ENCODE assay signal across 15 mouse cellular contexts in genomic region chr8:78467889-78468288, GRCm38 (mm10). TPM values are rescaled to one million over a fixed set of nuclear protein-coding genes. Genes with fewer than 3 reads are reported as not detected.
A peak's percentile ranks its signal among the peaks of the same experiment; 100 is the strongest.
DNase-seq lines count a peak whose midpoint lies in the region; ATAC-seq lines count a peak whose summit lies in the region.
"Had no signal": no experiment of that assay in that cellular context is flagged by ENCODE, and none has a peak within 500 bp of the region (broad histone marks: within the 10 kb centered on the region; RNA-seq: fewer than 3 reads in every experiment).

No protein-coding gene starts in this region.

- no peaks in the 10 kb centered on the region for H3K27me3 ChIP-seq in embryonic facial prominence, embryonic 11.5 days (ENCODE audit: control insufficient read depth, insufficient read depth, low read length)
- H3K27me3 ChIP-seq in embryonic facial prominence, embryonic 10.5 days (replicated peaks; ENCODE audit: low read depth, poor library complexity, severe bottlenecking), result no peaks in the 10 kb centered on the region
- H3K27me3 ChIP-seq in splenic B cell, adult 2 months (ENCODE audit: control insufficient read depth, insufficient read depth, low read length, poor library complexity, severe bottlenecking), result no peaks in the 10 kb centered on the region
- H3K27me3 ChIP-seq: midbrain, embryonic 15.5 days had no signal

- H3K27ac ChIP-seq in embryonic facial prominence, embryonic 11.5 days (replicated peaks; ENCODE audit: low read depth, low read length), result no peak overlapping the region
- H3K27ac ChIP-seq in embryonic facial prominence, embryonic 10.5 days (replicated peaks), result no peak overlapping the region
- H3K27ac ChIP-seq: midbrain, embryonic 15.5 days had no signal

- no peak overlapping the region for H3K4me3 ChIP-seq in embryonic facial prominence, embryonic 11.5 days (ENCODE audit: low read depth, low read length)
- no peak overlapping the region for H3K4me3 ChIP-seq in embryonic facial prominence, embryonic 10.5 days
- H3K4me3 ChIP-seq: midbrain, embryonic 15.5 days had no signal

- no peak overlapping the region for H3K9ac ChIP-seq in embryonic facial prominence, embryonic 11.5 days (replicated peaks; ENCODE audit: low read length)
- H3K9ac ChIP-seq: midbrain, embryonic 15.5 days had no signal

- H3K9me3 ChIP-seq in embryonic facial prominence, embryonic 11.5 days (replicated peaks; ENCODE audit: control insufficient read depth, low read length), result no peaks in the 10 kb centered on the region
- H3K9me3 ChIP-seq in embryonic facial prominence, embryonic 10.5 days, result peaks cover 7% of the 10 kb centered on the region; the same call in 1 of the 2 replicates
- H3K9me3 ChIP-seq: midbrain, embryonic 15.5 days had no signal

- no peaks in the 10 kb centered on the region for H3K4me1 ChIP-seq in embryonic facial prominence, embryonic 11.5 days (ENCODE audit: control insufficient read depth, insufficient read depth, low read length)
- no peaks in the 10 kb centered on the region for H3K4me1 ChIP-seq in embryonic facial prominence, embryonic 10.5 days
- H3K4me1 ChIP-seq: midbrain, embryonic 15.5 days had no signal

- no peak for ATAC-seq in embryonic facial prominence, embryonic 11.5 days (replicated peaks; ENCODE audit: insufficient number of reproducible peaks, low FRiP score, low TSS enrichment, low read depth)
- ATAC-seq: midbrain, embryonic 15.5 days had no signal

- DNase-seq in embryonic facial prominence, embryonic 11.5 days (ENCODE audit: low spot score), result peak; percentile 42
- no peak for DNase-seq in embryonic facial prominence, embryonic 10.5 days (ENCODE audit: low spot score)
- peak; percentile 12 for DNase-seq in lung, postnatal 36 days
- no peak for DNase-seq in lung, adult 18-20 months
- DNase-seq in c-Kit-positive CD71-positive TER-119-negative erythroid progenitor cells, embryonic 14.5 days (ENCODE audit: low read depth), result peak; percentile 1
- peak; percentile 12 for DNase-seq in splenic B cell, adult 2 months (ENCODE audit: low read depth, low spot score)
- no peak for DNase-seq in T-cell, adult 2 months (ENCODE audit: low spot score)
- DNase-seq in kidney, postnatal 4 days, result no peak
- DNase-seq: adrenal gland, postnatal 14 days; cerebellum, adult 9-11 months; gastrocnemius, postnatal 36 days; kidney, postnatal 14 days had no signal

- 92% methylated on average over 2 of the region's 2 CpGs for WGBS in embryonic facial prominence, embryonic 11.5 days
- WGBS in embryonic facial prominence, embryonic 10.5 days, result 87% methylated on average over 2 of the region's 2 CpGs

- H3K4me2 ChIP-seq in embryonic facial prominence, embryonic 11.5 days (ENCODE audit: low read depth, low read length), result no peak overlapping the region
- H3K4me2 ChIP-seq: midbrain, embryonic 15.5 days had no signal

- no peaks in the 10 kb centered on the region for H3K36me3 ChIP-seq in embryonic facial prominence, embryonic 11.5 days (replicated peaks; ENCODE audit: control insufficient read depth, insufficient read depth, low read depth, low read length)
- H3K36me3 ChIP-seq in embryonic facial prominence, embryonic 10.5 days (replicated peaks), result no peaks in the 10 kb centered on the region
- H3K36me3 ChIP-seq in splenic B cell, adult 2 months (ENCODE audit: control insufficient read depth, insufficient read depth, low read length, poor library complexity, severe bottlenecking), result no peaks in the 10 kb centered on the region
- H3K36me3 ChIP-seq: midbrain, embryonic 15.5 days had no signal

RNA-seq across cellular contexts. Expression of gene Pou4f2, which starts 31.4 kb away (rescaled TPM):
- polyA plus RNA-seq in embryonic facial prominence, embryonic 11.5 days (2014; fragmentation: Nextera tagmentation; extraction: Ambion mirVana), result 0.21 and 0.56 TPM in 2 replicates
- polyA plus RNA-seq in embryonic facial prominence, embryonic 10.5 days (2016; fragmentation: Nextera tagmentation; extraction: Ambion mirVana), result 0.15 and 0.16 TPM in 2 replicates
- polyA plus RNA-seq: liver, embryonic 16.5 days; urinary bladder, adult 2 months had no signal

RNA-seq across cellular contexts. Expression of gene Rbmxl1, which starts 40.8 kb away (rescaled TPM):
- polyA plus RNA-seq in embryonic facial prominence, embryonic 11.5 days (2014; fragmentation: Nextera tagmentation; extraction: Ambion mirVana), result 424 and 468 TPM in 2 replicates
- 398 and 401 TPM in 2 replicates for polyA plus RNA-seq in embryonic facial prominence, embryonic 10.5 days (2016; fragmentation: Nextera tagmentation; extraction: Ambion mirVana)

RNA-seq across cellular contexts. Expression of gene Slc10a7, which starts 41.3 kb away (rescaled TPM):
- 9.2 and 10.2 TPM in 2 replicates for polyA plus RNA-seq in embryonic facial prominence, embryonic 11.5 days (2014; fragmentation: Nextera tagmentation; extraction: Ambion mirVana)
- 10.1 and 10.9 TPM in 2 replicates for polyA plus RNA-seq in embryonic facial prominence, embryonic 10.5 days (2016; fragmentation: Nextera tagmentation; extraction: Ambion mirVana)

Comparison
In these comparisons a context has a peak if more than half of its experiments do, and no peak if none do; other contexts are left out.
1. DNase-seq: peak in embryonic facial prominence, embryonic 11.5 days (single experiment), lung, postnatal 36 days (single experiment), c-Kit-positive CD71-positive TER-119-negative erythroid progenitor cells, embryonic 14.5 days (single experiment) and splenic B cell, adult 2 months (single experiment); none in embryonic facial prominence, embryonic 10.5 days (single experiment), lung, adult 18-20 months (0 of 2), T-cell, adult 2 months (single experiment) and kidney, postnatal 4 days (0 of 2).